Mouse (Mus musculus) hindbrain, embryonic 11.5 days (tissue): ENCODE results near the gene Dlg2. TPM values are rescaled to one million over a fixed set of nuclear protein-coding genes. Genes with fewer than 3 reads are reported as not detected.

ENCODE experiments used
- polyA plus RNA-seq: library from polyadenylated mRNA; unstranded; fragments of >200 nt; fragmentation: Nextera tagmentation; extraction: Ambion mirVana; gene quantifications from 2 replicates; pipeline ENCODE4 v1.2.1, GENCODE M21; 2014

The Dlg2 gene
- polyA plus RNA-seq, 1 experiment from 2014 or later, result 3.1 TPM

Other genes with a start within 250 kb of the Dlg2 start
- not detected in 2 replicates for gene Ccdc83, start 210.9 kb upstream of the Dlg2 start, polyA plus RNA-seq
- 2.8 and 5.0 TPM in 2 replicates for gene Sytl2, start 174.4 kb upstream of the Dlg2 start, polyA plus RNA-seq
- gene Ccdc89, start 50.1 kb upstream of the Dlg2 start, polyA plus RNA-seq, result 3.2 and 3.5 TPM in 2 replicates
- gene Crebzf, start 33.9 kb upstream of the Dlg2 start, polyA plus RNA-seq, result 48.8 and 59.3 TPM in 2 replicates
- gene Tmem126a, start 19.4 kb upstream of the Dlg2 start, polyA plus RNA-seq, result 120 and 122 TPM in 2 replicates
- gene Tmem126b, start 671 bp upstream of the Dlg2 start, polyA plus RNA-seq, result 42.7 and 42.9 TPM in 2 replicates